Mouse (Mus musculus) brain, embryonic 14.5 days (tissue): ENCODE results near the gene Grem1. TPM values are rescaled to one million over a fixed set of nuclear protein-coding genes. Genes with fewer than 3 reads are reported as not detected.

Experiments used
- DNase-seq: peaks from one replicate; pipeline ENCODE4 v3.0.0-alpha.2; 2011; ENCODE audit warnings: low read depth
- CTCF ChIP-seq: fragments of 200-500 bp; IDR thresholded peaks from 2 replicates; pipeline ENCODE4 v1.5.1; 2012; ENCODE audit warnings: inconsistent platforms, mild to moderate bottlenecking, moderate library complexity, borderline replicate concordance; ENCODE audit not compliant: insufficient read depth, insufficient read length; ENCODE audit errors: extremely low read depth
- POLR2A ChIP-seq: fragments of 200-500 bp; IDR thresholded peaks from 2 replicates; pipeline ENCODE4 v1.6.1; 2012; ENCODE audit warnings: mild to moderate bottlenecking, inconsistent platforms, borderline replicate concordance; ENCODE audit not compliant: poor library complexity, insufficient read depth, insufficient read length, severe bottlenecking; ENCODE audit errors: extremely low read depth
- polyA plus RNA-seq: library from polyadenylated mRNA; depleted of rRNA; stranded (reverse); fragments of >200 nt; gene quantifications from 2 replicates; pipeline ENCODE4 v1.2.3, GENCODE M21; 2012

Grem1 gene
- polyA plus RNA-seq, 1 experiment = 3.1 TPM

GRCm38 (mm10) chr2:113784851-113785250, 26.4 kb upstream of the Grem1 start:
- TF ChIP-seq CTCF (no peak), POLR2A (no peak)
- DNase-seq = no peak

GRCm38 (mm10) chr2:113781521-113781920, 23.1 kb upstream of the Grem1 start:
- TF ChIP-seq CTCF (no peak), POLR2A (no peak)
- no peak for DNase-seq

- no peak for TF ChIP-seq CTCF
- no peak for TF ChIP-seq POLR2A
- DNase-seq = no peak
Measured at GRCm38 (mm10) chr2:113781107-113781506, 22.7 kb upstream of the Grem1 start.

- peak; percentile 31 for DNase-seq
- TF ChIP-seq POLR2A (no peak), CTCF (no peak)
Measured at GRCm38 (mm10) chr2:113779336-113779735, 20.9 kb upstream of the Grem1 start.

- peak; percentile 26 for DNase-seq
- no peak for TF ChIP-seq POLR2A
Measured at GRCm38 (mm10) chr2:113778036-113778435, 19.6 kb upstream of the Grem1 start.

- no peak for DNase-seq
- no peak for TF ChIP-seq CTCF
- TF ChIP-seq POLR2A = no peak
Measured at GRCm38 (mm10) chr2:113776297-113776696, 17.9 kb upstream of the Grem1 start.

- TF ChIP-seq CTCF (no peak), POLR2A (no peak)
Measured at GRCm38 (mm10) chr2:113774150-113774805, 15.8 kb upstream of the Grem1 start.

GRCm38 (mm10) chr2:113768541-113769303, 10.3 kb upstream of the Grem1 start:
- no peak for DNase-seq
- TF ChIP-seq CTCF = no peak
- TF ChIP-seq POLR2A = no peak

More at GRCm38 (mm10) chr2:113774150-113774805, 15.8 kb upstream of the Grem1 start:
- DNase-seq = no peak

GRCm38 (mm10) chr2:113765885-113766284, 7.4 kb upstream of the Grem1 start:
- DNase-seq = no peak
- TF ChIP-seq POLR2A (no peak), CTCF (no peak)

GRCm38 (mm10) chr2:113764968-113765367, 6.5 kb upstream of the Grem1 start:
- TF ChIP-seq CTCF (no peak), POLR2A (no peak)
- no peak for DNase-seq

GRCm38 (mm10) chr2:113757525-113758310, 728 bp downstream of the Grem1 start:
- peak; percentile 72 for DNase-seq
- TF ChIP-seq POLR2A = no peak
- TF ChIP-seq CTCF = no peak

- TF ChIP-seq CTCF = no peak
- TF ChIP-seq POLR2A = no peak
- DNase-seq = peak; percentile 24
Measured at GRCm38 (mm10) chr2:113756924-113757524, 1.4 kb downstream of the Grem1 start.

- no peak for DNase-seq
- TF ChIP-seq CTCF (no peak), POLR2A (no peak)
Measured at GRCm38 (mm10) chr2:113749721-113750120, 8.7 kb downstream of the Grem1 start.

GRCm38 (mm10) chr2:113749309-113749708, 9.1 kb downstream of the Grem1 start:
- no peak for TF ChIP-seq POLR2A
- TF ChIP-seq CTCF = no peak
- no peak for DNase-seq

GRCm38 (mm10) chr2:113728581-113728980, 29.9 kb downstream of the Grem1 start:
- no peak for TF ChIP-seq CTCF
- no peak for TF ChIP-seq POLR2A
- no peak for DNase-seq
